Comparison of ENCODE assay signal across 21 mouse cellular contexts in the genomic region with DNA sequence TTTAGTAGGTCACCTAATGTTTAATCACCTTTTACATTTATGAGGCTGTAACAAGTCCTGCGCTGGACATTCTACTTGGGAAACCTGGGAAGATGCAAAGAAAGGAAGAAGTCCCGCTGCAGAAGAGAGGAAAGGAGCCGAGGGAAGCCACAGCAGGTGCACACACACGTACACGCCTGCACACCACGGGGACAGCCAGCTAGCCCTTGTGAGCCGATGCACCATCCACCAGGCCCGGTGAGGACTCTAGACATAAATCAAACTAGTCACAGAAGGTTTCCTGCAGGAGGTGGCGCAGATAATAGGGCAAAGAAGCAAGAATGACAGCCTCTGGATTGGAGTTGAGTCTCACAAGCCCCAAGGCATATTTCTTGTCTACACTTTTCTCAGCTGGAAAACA. TPM values are rescaled to one million over a fixed set of nuclear protein-coding genes. Genes with fewer than 3 reads are reported as not detected.
DNase-seq lines count a peak whose midpoint lies in the region; ATAC-seq and TF ChIP-seq lines count a peak whose summit lies in the region.
"Had no signal": no experiment of that assay in that cellular context is flagged by ENCODE, and none has a peak within 500 bp of the region (broad histone marks: within the 10 kb centered on the region; RNA-seq: fewer than 3 reads in every experiment).

No protein-coding gene starts in this region.

- no peak overlapping the region for H3K4me2 ChIP-seq in heart, postnatal 0 days (ENCODE audit: low read depth, low read length)
- H3K4me2 ChIP-seq in neural tube, embryonic 14.5 days (ENCODE audit: low read depth, low read length) = no peak overlapping the region
- H3K4me2 ChIP-seq: embryonic facial prominence, embryonic 13.5 days; forebrain, embryonic 12.5 days had no signal

- WGBS in heart, postnatal 0 days = 81% methylated on average over 9 of the region's 9 CpGs
- WGBS in neural tube, embryonic 14.5 days = 48% methylated on average over 9 of the region's 9 CpGs

- intact Hi-C loops in heart, postnatal 36 days (cut with DNase I) = no loop called here

- no peak for TF ChIP-seq CTCF in heart, postnatal 0 days (IDR thresholded peaks at IDR 0.05; ENCODE audit: low read depth)

- H3K27me3 ChIP-seq in heart, postnatal 0 days (ENCODE audit: control insufficient read depth, insufficient read depth, low read length) = no peaks in the 10 kb centered on the region
- H3K27me3 ChIP-seq in neural tube, embryonic 14.5 days (ENCODE audit: control insufficient read depth, insufficient read depth, low read length) = no peaks in the 10 kb centered on the region
- H3K27me3 ChIP-seq: CH12.LX; embryonic facial prominence, embryonic 13.5 days; forebrain, embryonic 12.5 days; Patski had no signal

- no peak for ATAC-seq in heart, postnatal 0 days (ENCODE audit: insufficient read depth, low read depth)
- no peak for ATAC-seq in neural tube, embryonic 14.5 days (ENCODE audit: low read depth)
- ATAC-seq: forebrain, embryonic 16.5 days; Patski had no signal

- TF ChIP-seq EP300 in heart, postnatal 0 days (IDR thresholded peaks at IDR 0.05; ENCODE audit: low read depth) = no peak

- no peak overlapping the region for H3K9ac ChIP-seq in heart, postnatal 0 days (replicated peaks; ENCODE audit: low read depth, low read length)
- H3K9ac ChIP-seq in neural tube, embryonic 14.5 days (replicated peaks; ENCODE audit: low read depth, low read length) = 0 out of 2 replicates have a peak overlapping the region, but pooled peaks have one; percentile 7
- H3K9ac ChIP-seq: embryonic facial prominence, embryonic 13.5 days; forebrain, embryonic 12.5 days had no signal

- H3K36me3 ChIP-seq in heart, postnatal 0 days (replicated peaks; ENCODE audit: control insufficient read depth, insufficient read depth, low read length) = no peaks in the 10 kb centered on the region
- H3K36me3 ChIP-seq in neural tube, embryonic 14.5 days (ENCODE audit: control insufficient read depth, insufficient read depth, low read length) = no peaks in the 10 kb centered on the region
- H3K36me3 ChIP-seq: embryonic facial prominence, embryonic 13.5 days; forebrain, embryonic 12.5 days; heart, embryonic 10.5 days; hindbrain, embryonic 10.5 days had no signal

- peak overlapping the region; percentile 83; the same call in 1 of the 2 replicates for H3K27ac ChIP-seq in heart, postnatal 0 days (ENCODE audit: low read depth)
- no peak overlapping the region for H3K27ac ChIP-seq in neural tube, embryonic 14.5 days (ENCODE audit: low read depth, low read length)
- H3K27ac ChIP-seq: embryonic facial prominence, embryonic 13.5 days; forebrain, embryonic 12.5 days; heart, embryonic 10.5 days; hindbrain, embryonic 10.5 days had no signal

- no peak overlapping the region for H3K4me3 ChIP-seq in heart, postnatal 0 days (ENCODE audit: low read depth, low read length)
- H3K4me3 ChIP-seq in neural tube, embryonic 14.5 days (ENCODE audit: low read depth, low read length) = no peak overlapping the region
- H3K4me3 ChIP-seq: embryonic facial prominence, embryonic 13.5 days; forebrain, embryonic 12.5 days; heart, embryonic 10.5 days; hindbrain, embryonic 10.5 days had no signal

- DNase-seq in heart, postnatal 0 days (ENCODE audit: low spot score) = no peak
- DNase-seq in heart, postnatal 36 days = no peak
- no peak for DNase-seq in neural tube, embryonic 10.5 days (ENCODE audit: extremely low spot score, low spot score)
- peak; percentile 25 for DNase-seq in thymus, postnatal 0 days (ENCODE audit: low spot score)
- no peak for DNase-seq in thymus, postnatal 10 days (ENCODE audit: low spot score in 2 of 2)
- DNase-seq in T-cell, adult 2 months (ENCODE audit: low spot score) = no peak
- DNase-seq: adrenal gland, adult 2 months; adrenal gland, postnatal 25 days; cerebellum, adult 18-20 months; cerebellum, adult 9-11 months; cerebellum, postnatal 36 days; gastrocnemius, postnatal 10 days; heart, adult 18-20 months had no signal

- H3K9me3 ChIP-seq in heart, postnatal 0 days (replicated peaks; ENCODE audit: control insufficient read depth, low read length) = no peaks in the 10 kb centered on the region
- H3K9me3 ChIP-seq in neural tube, embryonic 14.5 days (ENCODE audit: control insufficient read depth, low read length) = no peaks in the 10 kb centered on the region
- H3K9me3 ChIP-seq: embryonic facial prominence, embryonic 13.5 days; forebrain, embryonic 12.5 days; heart, embryonic 10.5 days; hindbrain, embryonic 10.5 days had no signal

- H3K4me1 ChIP-seq in heart, postnatal 0 days (ENCODE audit: control insufficient read depth, insufficient read depth) = peaks cover 66% of the 10 kb centered on the region
- peaks cover 4% of the 10 kb centered on the region; the same call in 1 of the 2 replicates for H3K4me1 ChIP-seq in neural tube, embryonic 14.5 days (ENCODE audit: control insufficient read depth, insufficient read depth, low read length)

RNA-seq across cellular contexts. Expression of a gene that starts 19.1 kb away (rescaled TPM):
- total RNA-seq in heart, postnatal 0 days (2014; rRNA removed; ENCODE audit: low replicate concordance) = 17.1 and 28.6 TPM in 2 replicates
- 3.1 and 3.2 TPM in 2 replicates for polyA plus RNA-seq in heart, postnatal 0 days (2015; fragmentation: Nextera tagmentation; extraction: Ambion mirVana)
- total RNA-seq in heart, postnatal 36 days (2021) = 10 to 100 TPM; 43.9 to 45.5 TPM
- 14.3 and 15.2 TPM in 2 replicates for polyA plus RNA-seq in neural tube, embryonic 14.5 days (2014; fragmentation: Nextera tagmentation; extraction: Ambion mirVana)
- 22.6 and 33.9 TPM in 2 replicates for polyA plus RNA-seq in thymus, postnatal 0 days (2015; fragmentation: Nextera tagmentation; extraction: Ambion mirVana)
